Mouse (Mus musculus): ENCODE measurements around the gene 3110040N11Rik.

3110040N11Rik gene

GRCm38 (mm10) chr7:81738720-81739385 is 50.4 kb downstream of the 3110040N11Rik start:
- no peak for DNase-seq (ENCODE audit: low spot score)

DNA sequence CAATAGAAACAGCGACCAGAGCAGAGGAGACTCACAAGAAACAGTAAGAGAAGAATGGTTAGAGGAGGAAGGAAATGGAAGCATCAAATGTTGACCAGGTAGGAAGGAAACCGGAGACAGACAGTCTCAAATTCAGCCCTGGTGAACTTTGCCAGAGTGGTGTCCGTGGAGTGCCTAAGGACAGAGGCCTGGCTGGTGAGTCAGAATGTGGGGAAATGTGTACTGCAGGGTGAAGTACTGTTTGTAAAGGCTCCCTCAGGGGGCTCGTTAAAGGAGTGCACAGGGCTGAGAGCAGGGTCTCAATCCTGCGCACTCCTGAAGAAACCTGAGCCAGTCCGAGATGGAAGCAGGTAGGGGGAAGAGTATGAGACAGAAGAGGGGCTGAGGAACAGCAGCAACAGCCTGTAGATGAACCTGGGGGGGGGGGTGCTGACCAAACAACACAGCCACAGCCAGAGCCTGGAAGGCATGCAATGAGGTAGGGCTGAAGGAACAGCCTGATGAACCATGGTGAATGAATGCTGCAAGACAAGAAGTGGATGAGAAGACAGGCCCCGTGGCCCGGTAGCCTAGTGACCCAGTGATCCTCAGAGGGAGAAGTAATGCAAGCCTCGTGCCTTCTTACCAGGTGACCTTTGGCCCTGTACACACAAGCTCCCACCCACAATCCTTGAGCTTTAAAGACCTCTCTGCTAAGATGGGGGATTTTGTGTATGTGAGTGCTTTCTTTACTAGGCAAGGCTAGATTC is 53.8 kb downstream of the 3110040N11Rik start:
- DNase-seq (ENCODE audit: low spot score) = no peak

DNA sequence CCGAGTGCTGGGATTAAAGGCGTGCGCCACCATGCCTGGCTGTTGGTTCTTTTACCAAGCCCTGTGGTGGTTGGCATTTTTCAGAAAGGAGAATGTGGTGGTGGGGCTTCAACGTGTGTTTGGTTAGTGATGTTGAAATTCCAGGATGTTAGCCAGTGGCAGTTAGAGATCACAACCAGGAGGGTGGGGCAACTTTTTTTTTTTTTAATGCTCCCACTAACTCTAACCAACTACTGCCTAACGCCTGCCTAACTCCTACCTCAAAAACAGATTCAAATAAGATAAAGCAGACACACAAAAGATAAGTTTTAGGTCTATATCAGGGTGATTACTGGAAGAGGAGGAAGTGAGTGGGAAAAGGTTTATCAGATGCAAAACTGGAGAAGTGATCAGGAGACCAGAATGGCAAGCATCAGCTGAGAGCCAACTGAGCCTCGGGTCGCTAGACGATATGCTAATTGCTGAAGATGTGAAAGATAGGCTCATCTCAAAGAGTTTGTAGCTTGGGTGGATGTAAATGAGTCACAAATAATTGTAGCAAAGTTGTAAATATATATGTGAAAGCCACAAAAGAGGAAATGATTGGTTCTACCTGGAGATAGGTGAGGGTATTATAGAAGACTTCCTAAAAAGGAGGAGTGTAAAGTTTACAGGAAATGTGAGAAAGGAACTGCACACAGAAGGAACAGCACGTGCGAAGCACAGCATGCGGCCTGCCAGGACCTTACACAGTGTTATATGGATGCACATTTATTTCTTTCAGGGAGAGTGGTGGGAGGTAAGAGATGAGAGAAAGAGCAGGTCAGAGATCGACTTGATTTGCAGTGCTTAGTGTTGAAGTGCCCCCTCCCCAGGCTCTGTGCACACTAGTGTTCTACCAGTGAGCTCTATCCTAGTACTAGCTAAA is 56.8 kb downstream of the 3110040N11Rik start:
- no peak for DNase-seq (ENCODE audit: low spot score)

Data from spleen, adult 12 weeks (tissue).